Mouse (Mus musculus): ENCODE measurements around the gene Exo1. TPM values are rescaled to one million over a fixed set of nuclear protein-coding genes. Genes with fewer than 3 reads are reported as not detected.

Gene Exo1
- 7.5 TPM for polyA plus RNA-seq (2017; shearing (Covaris generic))

DNA sequence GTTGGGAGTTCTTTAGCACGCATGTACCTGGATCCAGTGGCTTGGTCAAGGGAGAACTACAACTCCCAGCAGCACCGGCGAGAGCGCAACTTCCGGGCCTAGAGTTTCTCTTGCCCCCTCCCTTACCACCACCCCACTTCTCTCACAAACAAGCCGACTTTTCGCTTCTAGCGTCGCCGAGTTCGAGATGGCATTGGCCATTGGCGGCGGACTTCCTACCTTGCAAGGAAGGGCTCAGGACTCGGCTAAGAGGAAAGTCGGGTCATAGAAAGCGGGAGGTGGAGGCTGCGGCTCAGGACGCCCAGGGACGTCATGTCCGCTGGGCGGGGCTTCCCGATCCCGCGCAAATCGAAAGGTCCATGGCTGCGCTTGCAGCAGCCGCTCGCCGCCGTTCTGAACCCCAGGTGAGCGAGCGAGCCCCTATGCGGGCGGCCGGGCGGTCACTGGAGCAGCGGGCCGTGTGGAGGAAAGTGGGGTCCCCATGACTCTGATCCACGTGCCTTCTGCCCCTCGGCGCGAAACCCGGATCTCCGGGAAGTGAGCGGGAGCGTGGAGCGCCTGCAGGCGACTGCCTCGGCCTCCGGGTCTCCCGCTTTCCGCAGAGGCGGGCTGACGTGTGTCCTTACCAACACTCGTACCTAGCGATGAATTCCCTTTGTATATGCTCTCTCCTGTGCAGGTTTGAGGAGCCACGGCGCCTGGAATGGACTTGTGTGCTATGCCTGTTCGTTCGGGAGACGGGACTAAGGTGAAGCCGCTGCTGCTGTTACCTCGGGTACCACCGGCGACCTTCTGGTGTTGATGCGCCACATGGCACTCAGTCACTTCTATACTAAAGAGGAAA is at the start of gene Exo1:
Exo1 (plus strand) TSS at position 129 of the 844 bp plus-strand sequence.

DNA sequence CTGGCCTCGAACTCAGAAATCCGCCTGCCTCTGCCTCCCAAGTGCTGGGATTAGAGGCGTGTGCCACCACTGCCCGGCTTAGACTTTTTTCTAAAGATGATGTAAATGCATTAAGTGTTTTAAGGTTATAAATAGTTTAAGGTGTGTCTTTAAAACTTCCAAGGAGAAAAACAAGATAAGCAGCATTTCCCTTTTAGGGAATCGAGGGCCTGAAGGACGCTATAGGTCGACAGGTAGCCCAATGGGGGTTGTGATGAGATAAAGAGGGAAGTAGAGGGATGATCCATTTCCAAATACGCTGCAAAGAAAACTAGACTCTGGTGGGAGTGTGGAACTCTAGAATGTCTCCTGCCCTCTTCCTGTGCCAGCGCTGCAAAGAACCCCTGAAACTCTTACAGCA is 39.6 kb downstream of the Exo1 start, which contains the start of gene Gm38100:
Gm38100 (plus strand) TSS at position 301 of the 400 bp plus-strand sequence.

Other genes with a start within 250 kb of the Exo1 start
- 0.42 TPM for gene Opn3, start 187.8 kb upstream of the Exo1 start, polyA plus RNA-seq (2017; shearing (Covaris generic))
- gene Chml, start 187.7 kb upstream of the Exo1 start, polyA plus RNA-seq (2017; shearing (Covaris generic)) = 0.32 TPM
- gene Wdr64, start 182.0 kb upstream of the Exo1 start, polyA plus RNA-seq (2017; shearing (Covaris generic)) = not detected
- not detected for gene Gm38100, start 39.7 kb downstream of the Exo1 start, polyA plus RNA-seq (2017; shearing (Covaris generic))
- gene Rbm8a2, start 98.5 kb downstream of the Exo1 start, polyA plus RNA-seq (2017; shearing (Covaris generic)) = 1.6 TPM

Measured in activated CD4-positive, CD25-positive, alpha-beta regulatory T cell, adult 9 weeks (primary cell).